Mouse (Mus musculus): ENCODE data around the gene Sidt2.

The Sidt2 gene

GRCm38 (mm10) chr9:45955107-45955963 is at the start of gene Sidt2:
TSS of gene Sidt2 (minus strand) at chr9:45955258.
- DNase-seq, result peak; percentile 90

- no peak for DNase-seq
These were observed 49.5 kb upstream of the Sidt2 start for GRCm38 (mm10) chr9:46004529-46004928.

- peak; percentile 90 for DNase-seq
These were observed 48.7 kb upstream of the Sidt2 start for GRCm38 (mm10) chr9:46003729-46004128.

GRCm38 (mm10) chr9:45999009-45999408 is 44.0 kb upstream of the Sidt2 start:
- DNase-seq, result no peak

- no peak for DNase-seq
These were observed 30.1 kb upstream of the Sidt2 start for GRCm38 (mm10) chr9:45985229-45985567.

GRCm38 (mm10) chr9:45984409-45985228 is 29.6 kb upstream of the Sidt2 start:
- peak; percentile 95 for DNase-seq

GRCm38 (mm10) chr9:45983676-45984408 is 28.8 kb upstream of the Sidt2 start:
- peak; percentile 47 for DNase-seq

- DNase-seq, result peak; percentile 51
These were observed 26.3 kb upstream of the Sidt2 start for GRCm38 (mm10) chr9:45981331-45981730.

GRCm38 (mm10) chr9:45980611-45981010 is 25.6 kb upstream of the Sidt2 start:
- DNase-seq, result no peak

- DNase-seq, result no peak
These were observed 24.7 kb upstream of the Sidt2 start for GRCm38 (mm10) chr9:45979778-45980177.

GRCm38 (mm10) chr9:45976884-45977283 is 21.8 kb upstream of the Sidt2 start:
- peak; percentile 38 for DNase-seq

GRCm38 (mm10) chr9:45963577-45963976 is 8.5 kb upstream of the Sidt2 start:
- DNase-seq, result no peak

- DNase-seq, result no peak
These were observed 6.8 kb upstream of the Sidt2 start for GRCm38 (mm10) chr9:45961855-45962254.

- DNase-seq, result no peak
These were observed 4.6 kb upstream of the Sidt2 start for GRCm38 (mm10) chr9:45959661-45960060.

GRCm38 (mm10) chr9:45958851-45959250 is 3.8 kb upstream of the Sidt2 start:
- DNase-seq, result no peak

GRCm38 (mm10) chr9:45958023-45958670 is 3.1 kb upstream of the Sidt2 start:
- DNase-seq, result no peak

GRCm38 (mm10) chr9:45954294-45955106 is 558 bp downstream of the Sidt2 start:
- DNase-seq, result peak; percentile 68

GRCm38 (mm10) chr9:45953511-45954293 is 1.4 kb downstream of the Sidt2 start:
- no peak for DNase-seq

GRCm38 (mm10) chr9:45952890-45953289 is 2.2 kb downstream of the Sidt2 start:
- DNase-seq, result no peak

GRCm38 (mm10) chr9:45952057-45952456 is 3.0 kb downstream of the Sidt2 start:
- no peak for DNase-seq

- DNase-seq, result no peak
These were observed 8.2 kb downstream of the Sidt2 start for GRCm38 (mm10) chr9:45946872-45947183.

Measured in thymus, postnatal 4 days (tissue).